Mouse (Mus musculus) lung, postnatal 0 days (tissue): Measurements from ENCODE around the gene Pnisr. TPM values are rescaled to one million over a fixed set of nuclear protein-coding genes. Genes with fewer than 3 reads are reported as not detected.

Experiments
- ATAC-seq: fragments of 200-750 bp; cut with Nextera tagmentation; 2 replicates; pipeline ENCODE4 v1.8.0; 2017; ENCODE audit warnings: moderate library complexity
- DNase-seq: peaks from one replicate; pipeline ENCODE4 v3.0.0-alpha.2; 2016; ENCODE audit warnings: low spot score
- H3K27ac ChIP-seq: fragments of 300-500 bp; sonication (generic); 2 replicates; pipeline ENCODE4 v1.5.1; 2014; ENCODE audit warnings: antibody characterized with exemption, mild to moderate bottlenecking, low read length, mixed read lengths
- H3K27me3 ChIP-seq: fragments of 300-500 bp; sonication (generic); replicated peaks from 2 replicates; pipeline ENCODE4 v1.6.1; 2014; ENCODE audit warnings: low read length, mixed read lengths; ENCODE audit not compliant: insufficient read depth
- H3K36me3 ChIP-seq: fragments of 300-500 bp; sonication (generic); 2 replicates; pipeline ENCODE4 v1.6.1; 2014; ENCODE audit warnings: low read length, mixed read lengths; ENCODE audit not compliant: insufficient read depth
- H3K4me1 ChIP-seq: fragments of 300-500 bp; sonication (generic); 2 replicates; pipeline ENCODE4 v1.6.1; 2014; ENCODE audit warnings: antibody characterized with exemption, low read depth, low read length, mixed read lengths; ENCODE audit not compliant: insufficient read depth
- H3K4me2 ChIP-seq: fragments of 300-500 bp; sonication (generic); replicated peaks from 2 replicates; pipeline ENCODE4 v1.6.1; 2014; ENCODE audit warnings: low read depth, mild to moderate bottlenecking, low read length, moderate library complexity, mixed read lengths
- H3K4me3 ChIP-seq: fragments of 300-500 bp; sonication (generic); 2 replicates; pipeline ENCODE4 v1.5.1; 2014; ENCODE audit warnings: low read depth, low read length
- H3K9ac ChIP-seq: fragments of 300-500 bp; sonication (generic); replicated peaks from 2 replicates; pipeline ENCODE4 v1.6.1; 2014; ENCODE audit warnings: low read depth, mild to moderate bottlenecking
- H3K9me3 ChIP-seq: fragments of 300-500 bp; sonication (generic); 2 replicates; pipeline ENCODE4 v1.6.1; 2016; ENCODE audit warnings: low read length, mixed read lengths
- CTCF ChIP-seq: IDR thresholded peaks from 2 replicates; pipeline ENCODE4 v1.5.1; 2016; ENCODE audit warnings: antibody characterized with exemption, mild to moderate bottlenecking
- EP300 ChIP-seq: IDR thresholded peaks from 2 replicates; pipeline ENCODE4 v1.6.1; 2016; ENCODE audit warnings: antibody characterized with exemption, mild to moderate bottlenecking, control low read depth
- WGBS: fragments of 180-500 bp; shearing (Covaris S2); extraction: QIAGEN DNeasy Blood & Tissue Kit; methylation state at CpG from one replicate; pipeline ENCODE4 v1.1.7; 2014; 5-methylcytosine and 5-hydroxymethylcytosine counted together
- polyA plus RNA-seq: library from polyadenylated mRNA; unstranded; fragments of >200 nt; fragmentation: Nextera tagmentation; extraction: Ambion mirVana; gene quantifications from 2 replicates; pipeline ENCODE4 v1.2.1, GENCODE M21; 2015

Pnisr gene
- 70.8 and 95.2 TPM in 2 replicates for polyA plus RNA-seq

DNA sequence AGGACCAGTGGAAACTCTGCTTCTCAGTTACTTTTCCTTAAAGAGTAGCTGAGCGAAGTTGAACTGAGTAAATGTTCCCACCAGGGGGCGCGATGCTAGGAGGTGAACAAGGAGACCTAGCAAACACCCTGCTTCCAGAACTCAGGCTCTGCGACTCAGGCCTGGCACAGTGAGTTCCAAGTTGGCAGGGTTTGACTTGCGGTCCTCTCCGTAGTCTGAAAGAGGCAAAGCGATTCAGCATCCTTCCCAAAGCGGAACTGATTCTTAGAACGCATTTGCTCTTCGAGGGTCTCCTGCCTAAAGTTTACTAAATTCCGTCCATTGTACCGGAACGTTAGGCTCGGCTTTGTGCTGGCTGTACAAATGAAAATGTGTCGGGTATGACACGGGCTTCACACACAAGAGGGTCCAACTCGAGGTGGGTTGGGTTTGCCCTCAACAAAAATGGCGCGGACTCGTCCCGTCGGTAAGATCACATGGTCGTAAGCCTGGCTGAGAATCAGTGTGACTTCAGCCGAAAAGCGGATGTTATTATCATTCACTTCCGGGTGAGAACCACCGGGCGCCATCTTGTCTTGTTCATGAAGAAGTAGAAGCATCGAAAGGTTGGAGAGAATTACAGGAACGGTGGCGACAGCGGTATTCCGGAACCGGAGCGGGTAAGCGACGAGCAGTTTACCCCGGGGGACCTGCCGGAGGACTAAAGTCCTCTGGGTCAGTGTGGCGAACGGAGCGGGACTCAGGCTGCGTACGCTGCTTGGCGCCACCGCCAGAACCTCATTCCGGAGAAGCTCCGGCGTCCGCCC lies at the start of gene Pnisr:
TSS of gene Pnisr (plus strand) at position 103 of the 806 bp plus-strand sequence.
- DNase-seq (peak; percentile 99), ATAC-seq (peak; percentile 98)
- no peaks in the 10 kb centered on the region for H3K36me3 ChIP-seq
- H3K27me3 ChIP-seq: no peaks in the 10 kb centered on the region
- 2% methylated on average over 50 of the region's 50 CpGs for WGBS
- H3K4me2 ChIP-seq: peak within 1 kb of the TSS; percentile 56
- peaks cover 4% of the 10 kb centered on the region; the same call in 1 of the 2 replicates for H3K4me1 ChIP-seq
- H3K9me3 ChIP-seq: no peaks in the 10 kb centered on the region
- peak within 1 kb of the TSS; percentile 100 for H3K4me3 ChIP-seq
- peak within 1 kb of the TSS; percentile 98 for H3K27ac ChIP-seq
- peak within 1 kb of the TSS; percentile 95 for H3K9ac ChIP-seq
- no peak for TF ChIP-seq EP300
- TF ChIP-seq CTCF: peak; percentile 94

DNA sequence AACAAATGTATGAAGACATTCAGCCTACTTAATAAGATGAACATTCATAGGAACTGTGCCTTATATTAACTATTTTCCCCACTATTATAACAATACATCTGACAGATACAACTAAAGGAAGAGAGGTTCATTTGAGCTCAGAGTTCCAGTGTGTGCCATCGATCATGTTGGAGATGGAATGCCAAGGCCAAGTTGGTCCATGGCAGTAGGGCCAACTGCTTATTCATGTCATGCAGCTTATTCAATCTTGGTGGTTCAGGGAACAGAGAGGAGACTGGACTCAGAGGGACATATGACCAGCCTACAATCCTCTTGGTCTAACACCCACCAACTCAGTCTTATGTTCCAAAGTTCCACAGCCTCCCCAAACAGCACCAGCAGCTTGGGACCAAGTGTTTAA lies 46.4 kb upstream of the Pnisr start:
- Histone ChIP-seq H3K4me3 (no peak overlapping the region), H3K36me3 (peaks cover 12% of the 10 kb centered on the region; the same call in 1 of the 2 replicates), H3K27me3 (no peaks in the 10 kb centered on the region), H3K9ac (no peak overlapping the region), H3K4me2 (no peak overlapping the region), H3K27ac (no peak overlapping the region), H3K4me1 (no peaks in the 10 kb centered on the region), H3K9me3 (no peaks in the 10 kb centered on the region)
- WGBS: 100% methylated on average over 1 of the region's 1 CpGs
- ATAC-seq: no peak
- no peak for DNase-seq
- TF ChIP-seq EP300 (no peak), CTCF (no peak)

DNA sequence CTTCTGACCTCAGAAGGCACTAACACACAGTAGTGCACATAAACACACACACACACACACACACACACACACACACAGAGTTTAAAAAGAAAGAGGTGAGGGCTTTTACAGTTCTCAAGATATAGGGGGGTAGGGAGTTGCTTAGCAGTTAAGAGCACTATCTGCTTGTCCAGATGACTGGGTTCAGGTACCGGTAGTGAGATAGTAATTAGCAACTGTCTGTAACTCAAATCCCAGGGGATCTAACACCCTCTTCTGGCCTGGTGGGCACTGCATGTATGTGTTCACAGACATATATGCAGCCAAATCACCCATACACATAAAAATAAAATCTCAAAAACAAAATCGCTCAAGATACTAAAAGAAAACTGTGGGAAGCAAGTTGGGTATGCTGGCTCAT lies 45.8 kb upstream of the Pnisr start:
- WGBS: 91% methylated on average over 2 of the region's 2 CpGs
- ATAC-seq (no peak), DNase-seq (no peak)
- Histone ChIP-seq H3K4me2 (no peak overlapping the region), H3K9ac (no peak overlapping the region), H3K4me1 (no peaks in the 10 kb centered on the region), H3K27ac (no peak overlapping the region), H3K36me3 (peaks cover 12% of the 10 kb centered on the region; the same call in 1 of the 2 replicates), H3K4me3 (no peak overlapping the region), H3K27me3 (no peaks in the 10 kb centered on the region), H3K9me3 (no peaks in the 10 kb centered on the region)
- no peak for TF ChIP-seq CTCF
- TF ChIP-seq EP300: no peak

DNA sequence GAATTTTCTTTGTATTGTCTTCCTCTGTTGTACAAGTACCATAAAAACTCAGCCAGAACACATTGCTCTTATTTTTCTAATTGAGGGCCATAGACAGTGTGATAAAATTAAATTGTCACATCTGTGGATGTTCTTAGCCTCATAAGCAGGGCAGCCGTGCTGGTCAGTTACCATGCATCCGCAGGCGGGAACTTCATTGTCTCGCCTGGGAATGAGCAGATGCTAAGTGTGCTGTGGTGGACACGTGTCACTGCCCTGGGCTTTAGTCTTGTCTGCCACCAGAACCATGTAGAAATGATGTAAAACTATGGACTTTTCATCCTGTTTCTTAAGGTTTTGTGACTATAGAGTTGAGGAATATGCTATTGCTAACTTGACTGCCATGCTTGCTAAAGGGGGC lies 40.2 kb upstream of the Pnisr start:
- H3K27me3 ChIP-seq: no peaks in the 10 kb centered on the region
- ATAC-seq: no peak
- no peaks in the 10 kb centered on the region for H3K4me1 ChIP-seq
- DNase-seq: no peak
- peaks cover 11% of the 10 kb centered on the region; the same call in 1 of the 2 replicates for H3K36me3 ChIP-seq
- no peak overlapping the region for H3K27ac ChIP-seq
- no peaks in the 10 kb centered on the region for H3K9me3 ChIP-seq
- H3K9ac ChIP-seq: no peak overlapping the region
- H3K4me3 ChIP-seq: no peak overlapping the region
- WGBS: 79% methylated on average over 5 of the region's 5 CpGs
- TF ChIP-seq EP300: no peak
- TF ChIP-seq CTCF: no peak
- no peak overlapping the region for H3K4me2 ChIP-seq

DNA sequence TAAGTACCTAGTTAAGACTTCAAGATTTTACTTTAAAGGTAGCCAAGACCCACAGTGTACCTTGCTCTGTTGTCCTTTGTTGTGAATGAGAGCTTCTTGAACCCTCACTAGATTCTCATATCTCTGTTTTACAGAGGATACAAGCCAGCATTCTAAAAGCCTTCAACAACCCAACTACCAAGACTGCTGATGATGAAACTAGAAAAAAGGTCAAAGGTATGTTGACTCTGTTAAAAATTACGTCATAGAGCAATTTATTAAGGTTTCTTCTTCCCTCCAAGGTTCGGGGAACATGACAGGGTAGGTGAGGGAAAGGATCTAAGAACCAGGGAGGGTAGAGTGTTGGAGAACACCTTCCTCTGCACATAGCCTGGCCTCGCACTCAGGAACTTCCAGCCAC lies 36.8 kb upstream of the Pnisr start:
- Histone ChIP-seq H3K36me3 (peaks cover 4% of the 10 kb centered on the region; the same call in 1 of the 2 replicates), H3K4me3 (no peak overlapping the region), H3K9me3 (no peaks in the 10 kb centered on the region), H3K4me2 (no peak overlapping the region), H3K27me3 (no peaks in the 10 kb centered on the region), H3K4me1 (no peaks in the 10 kb centered on the region), H3K9ac (no peak overlapping the region), H3K27ac (no peak overlapping the region)
- no peak for ATAC-seq
- no peak for TF ChIP-seq CTCF
- no peak for TF ChIP-seq EP300
- WGBS: 81% methylated on average over 3 of the region's 3 CpGs
- DNase-seq: no peak

DNA sequence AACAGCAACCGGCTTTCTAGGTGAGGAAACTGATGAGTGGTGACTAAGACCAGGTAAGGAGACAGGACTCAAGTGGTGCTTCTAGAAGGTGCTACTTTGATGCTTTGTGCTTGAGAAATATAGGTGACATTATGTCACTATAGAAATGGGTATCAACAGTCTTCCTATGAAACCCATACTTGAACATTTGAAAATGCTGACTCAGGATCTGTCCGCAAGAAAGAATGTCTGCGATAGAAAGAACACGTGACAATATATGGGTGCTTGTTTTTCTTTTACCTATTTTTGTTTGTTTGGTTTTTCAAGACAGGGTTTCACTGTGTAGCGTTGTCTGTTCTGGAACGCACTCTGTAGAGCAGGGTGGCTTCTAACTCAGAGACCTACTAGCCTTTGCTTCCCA lies 34.7 kb upstream of the Pnisr start:
- ATAC-seq: no peak
- Histone ChIP-seq H3K4me1 (no peaks in the 10 kb centered on the region), H3K9ac (no peak overlapping the region), H3K27ac (no peak overlapping the region), H3K4me3 (no peak overlapping the region), H3K9me3 (no peaks in the 10 kb centered on the region), H3K4me2 (no peak overlapping the region), H3K36me3 (peaks cover 4% of the 10 kb centered on the region; the same call in 1 of the 2 replicates), H3K27me3 (no peaks in the 10 kb centered on the region)
- DNase-seq: no peak
- no peak for TF ChIP-seq EP300
- no peak for TF ChIP-seq CTCF
- 90% methylated on average over 6 of the region's 6 CpGs for WGBS
